Mouse (Mus musculus): Measurements from ENCODE around the gene Sdhaf2.
"Not testable (repeated sequence)": the region's sequence is repeated elsewhere in the genome, so short reads cannot be mapped to it uniquely, and the experiment has no call there.

The Sdhaf2 gene

GRCm38 (mm10) chr19:10525910-10526309 lies at the start of gene Sdhaf2:
TSS of gene Sdhaf2 (minus strand) at chr19:10526142.
- DNase-seq (ENCODE audit: low spot score) = peak; percentile 53

DNA sequence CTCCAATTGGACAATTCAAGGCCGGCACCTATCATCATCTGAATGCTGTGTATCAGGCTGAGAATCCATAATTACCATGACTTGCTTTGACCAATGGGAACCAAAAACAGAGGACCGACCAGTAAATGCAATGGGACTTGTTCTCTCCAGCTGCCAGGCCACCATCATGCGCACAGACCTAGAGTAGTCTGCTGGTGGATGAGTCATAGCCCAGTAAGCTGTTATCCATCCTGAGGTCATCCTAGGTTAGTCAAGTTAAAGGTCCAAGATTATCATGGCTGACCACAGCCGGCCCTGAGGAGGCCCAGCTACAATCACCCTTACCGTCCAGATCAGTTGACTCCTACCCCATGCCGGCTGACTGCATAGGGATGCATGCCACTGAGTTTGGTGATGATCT lies 43.7 kb upstream of the Sdhaf2 start:
- DNase-seq (ENCODE audit: low spot score) = no peak

GRCm38 (mm10) chr19:10565217-10565616 lies 39.3 kb upstream of the Sdhaf2 start:
- DNase-seq (ENCODE audit: low spot score) = no peak

DNA sequence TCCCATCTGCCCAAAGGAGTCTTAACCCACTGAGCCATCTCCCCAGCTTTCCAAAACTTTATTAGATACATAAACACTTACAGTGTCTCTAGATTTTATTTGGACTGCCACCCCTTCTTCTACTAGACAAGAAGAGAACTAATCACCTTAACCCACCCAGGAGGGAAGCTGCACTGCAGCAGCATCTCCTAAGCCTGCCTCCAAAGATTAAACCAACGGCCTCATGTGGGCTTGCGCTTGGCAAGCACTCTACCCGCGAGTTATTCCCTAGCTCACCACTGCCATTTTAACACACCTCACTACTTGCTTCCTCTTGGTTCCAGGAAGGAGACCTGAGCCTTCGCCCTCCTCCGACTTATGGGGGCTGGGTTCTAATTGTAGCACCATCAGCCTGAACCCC lies 38.3 kb upstream of the Sdhaf2 start:
- DNase-seq (ENCODE audit: low spot score) = no peak

GRCm38 (mm10) chr19:10562351-10562750 lies 36.4 kb upstream of the Sdhaf2 start:
- DNase-seq (ENCODE audit: low spot score) = no peak

DNA sequence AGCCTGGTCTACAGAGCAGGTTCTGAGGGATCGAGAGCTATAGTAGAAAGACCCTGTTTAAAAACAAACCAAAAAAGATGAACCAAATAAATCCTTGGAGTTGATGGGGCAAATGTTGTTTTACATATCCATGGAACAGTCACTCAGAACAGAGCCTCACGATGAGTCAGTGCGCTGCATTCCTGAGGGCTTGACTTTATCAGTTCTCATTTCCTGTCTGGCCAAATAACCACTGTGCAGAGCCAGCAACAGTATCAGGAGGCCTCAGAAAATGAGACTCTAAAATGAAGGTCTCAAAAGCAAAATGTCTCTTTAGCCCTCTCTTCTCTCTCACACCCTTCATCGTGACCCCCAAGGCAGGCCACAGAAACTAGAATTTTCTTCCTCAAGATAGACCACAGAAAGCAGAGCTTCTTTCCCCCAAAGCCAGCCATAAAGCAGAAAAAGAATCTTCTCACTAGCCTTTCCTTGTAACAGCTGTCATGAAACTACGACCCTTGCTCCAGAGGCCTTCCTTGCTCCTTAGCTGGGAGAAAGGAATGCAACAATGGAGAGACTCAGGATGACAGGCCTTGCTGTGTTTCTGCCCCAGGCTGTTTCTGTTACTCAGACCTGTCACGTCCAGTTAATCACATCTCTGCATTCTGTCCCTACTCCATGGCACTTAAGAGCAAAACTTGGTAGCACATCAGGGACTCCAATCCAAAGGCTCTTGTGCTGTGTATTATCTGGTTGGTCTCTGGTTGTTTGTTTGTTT lies 35.8 kb upstream of the Sdhaf2 start:
- DNase-seq (ENCODE audit: low spot score) = no peak

DNA sequence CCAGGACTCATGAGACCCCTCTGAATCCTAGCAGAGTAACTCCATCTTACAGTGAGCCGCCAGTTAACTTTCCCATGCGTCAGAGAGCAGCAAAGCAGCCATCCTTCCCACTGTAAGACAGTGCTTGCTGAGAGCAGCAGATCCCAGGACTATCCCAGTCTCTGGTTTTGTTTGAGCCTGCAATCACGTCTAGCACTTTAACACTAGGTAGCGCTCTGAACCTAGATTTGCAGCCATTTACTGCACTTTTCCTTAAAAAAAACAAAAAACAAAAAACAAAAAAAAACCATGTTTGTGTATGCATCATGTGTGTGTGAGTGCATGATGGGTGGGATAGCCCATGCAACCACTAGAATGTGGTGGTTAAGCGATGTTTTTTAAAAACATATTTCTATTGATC lies 34.2 kb upstream of the Sdhaf2 start:
- no peak for DNase-seq (ENCODE audit: low spot score)

DNA sequence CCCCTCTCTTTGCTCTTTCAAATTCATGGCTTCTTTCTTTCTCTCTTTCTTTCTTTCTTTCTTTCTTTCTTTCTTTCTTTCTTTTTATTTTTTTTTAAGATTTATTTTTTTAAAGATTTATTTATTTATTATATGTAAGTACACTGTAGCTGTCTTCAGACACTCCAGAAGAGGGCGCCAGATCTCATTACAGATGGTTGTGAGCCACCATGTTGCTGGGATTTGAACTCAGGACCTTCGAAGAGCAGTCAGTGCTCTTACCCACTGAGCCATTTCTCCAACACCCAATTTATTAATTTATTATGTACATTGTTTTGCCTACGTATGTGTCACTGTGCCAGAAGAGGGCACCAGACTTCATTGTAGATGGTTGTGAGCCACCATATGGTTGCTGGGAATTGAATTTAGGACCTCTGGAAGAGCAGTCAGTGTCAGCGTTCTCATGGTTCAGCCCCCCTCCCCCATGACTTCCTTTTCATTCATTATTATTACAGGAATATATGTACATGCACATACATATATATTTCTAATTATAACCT lies 32.0 kb upstream of the Sdhaf2 start:
- DNase-seq (ENCODE audit: low spot score) = not testable (repeated sequence)

DNA sequence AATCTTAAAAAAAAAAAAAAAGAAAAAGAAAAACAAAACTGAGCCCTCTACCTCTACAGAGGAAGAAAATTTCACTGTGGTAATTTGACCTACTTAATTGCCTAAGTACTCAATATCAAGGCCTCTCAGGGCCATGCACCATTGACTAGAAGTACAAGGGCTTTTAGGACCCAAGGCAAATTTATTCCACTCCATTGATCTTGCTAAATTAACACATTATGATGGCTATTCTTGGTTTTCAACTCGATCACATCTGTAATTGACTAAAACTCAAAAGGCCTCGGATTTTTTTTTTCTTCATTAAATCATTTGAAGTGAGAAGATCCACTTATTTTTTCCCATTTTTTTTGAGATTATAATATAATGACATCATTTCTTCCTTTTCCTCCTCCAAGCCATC lies 31.5 kb upstream of the Sdhaf2 start:
- no peak for DNase-seq (ENCODE audit: low spot score)

DNA sequence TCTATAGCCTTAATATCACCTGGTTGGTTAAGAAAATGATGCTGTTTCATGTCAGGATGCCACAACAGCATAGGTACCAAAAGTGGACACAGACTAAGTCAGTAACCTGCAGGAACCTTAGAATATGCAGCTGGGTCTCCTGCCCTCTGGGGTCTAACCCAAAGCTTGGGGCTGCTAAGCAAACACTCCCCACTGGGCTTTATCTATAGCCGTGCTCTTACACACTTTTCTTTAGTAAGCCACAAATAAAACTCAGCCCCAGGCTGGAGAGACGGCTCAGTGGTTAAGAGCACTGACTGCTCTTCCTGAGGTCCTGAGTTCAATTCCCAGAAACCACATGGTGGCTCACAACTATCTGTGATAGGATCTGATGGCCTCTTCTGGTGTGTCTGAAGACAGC lies 31.1 kb upstream of the Sdhaf2 start:
- no peak for DNase-seq (ENCODE audit: low spot score)

DNA sequence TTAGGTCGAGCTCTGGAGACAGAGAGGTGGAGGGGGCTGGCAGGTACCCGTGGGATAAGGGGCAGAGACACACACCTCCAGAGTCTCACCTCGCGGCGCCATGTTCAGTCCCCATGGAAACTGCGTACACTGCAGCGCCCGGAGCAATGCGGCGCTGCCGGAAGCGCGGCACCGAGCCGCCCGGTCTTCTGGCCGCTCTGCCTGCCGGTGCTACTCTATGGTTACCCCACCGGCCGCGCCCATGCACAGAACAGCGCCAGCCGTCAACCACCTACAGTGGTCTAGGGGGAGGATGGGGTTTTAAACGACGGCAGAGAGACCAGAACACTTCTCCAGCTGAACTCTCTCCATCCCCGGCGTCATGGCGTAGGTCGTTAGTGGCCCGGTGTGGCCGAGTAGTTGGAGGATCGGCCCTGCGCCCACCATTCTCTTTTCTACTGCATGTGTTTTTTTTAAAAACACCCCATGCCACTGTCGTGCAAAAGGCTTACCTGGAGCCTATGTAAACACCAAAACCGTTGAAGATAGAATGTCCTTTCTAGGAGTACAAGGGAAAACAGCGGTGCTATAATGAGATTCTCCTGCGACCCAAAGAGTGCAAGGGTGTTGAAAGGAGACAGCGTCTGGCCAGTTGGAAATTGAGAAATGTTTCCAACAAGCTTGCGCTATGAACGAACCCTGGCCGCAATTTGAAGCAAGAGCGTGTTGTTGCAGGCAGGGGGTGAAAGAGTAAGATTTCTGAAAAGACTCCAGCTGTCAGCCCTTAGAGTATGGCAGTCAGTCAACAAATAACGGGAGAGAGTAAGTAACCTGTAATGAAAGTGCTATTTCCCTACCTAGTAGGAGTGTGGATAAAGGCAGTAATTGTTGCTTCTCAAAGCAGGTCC lies 29.9 kb upstream of the Sdhaf2 start, which contains the start of gene Tmem216:
Gene Tmem216 (minus strand): TSS at position 615 of the 887 bp plus-strand sequence.
- DNase-seq (ENCODE audit: low spot score) = peak; percentile 85

GRCm38 (mm10) chr19:10539454-10539853 lies 13.5 kb upstream of the Sdhaf2 start:
- DNase-seq (ENCODE audit: low spot score) = no peak

DNA sequence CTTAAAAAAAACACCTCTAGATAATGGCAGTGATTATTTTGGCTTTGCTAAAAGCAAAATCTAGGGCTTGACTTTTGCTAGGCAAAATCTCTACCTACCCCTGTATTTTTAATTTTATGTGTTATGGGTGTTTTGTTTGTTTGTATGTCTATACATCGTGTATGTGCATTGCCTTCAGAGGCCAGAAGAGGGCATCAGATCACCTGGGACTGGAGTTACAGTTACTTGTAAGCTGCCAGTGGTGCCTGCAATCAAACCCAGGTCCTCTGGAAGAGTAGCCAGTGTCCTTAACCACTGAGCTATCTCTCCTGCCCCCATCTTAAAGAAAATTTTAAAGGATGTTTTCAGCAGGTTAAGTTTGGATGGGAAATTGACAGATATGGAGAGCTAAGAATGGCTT lies 4.1 kb upstream of the Sdhaf2 start:
- no peak for DNase-seq (ENCODE audit: low spot score)

DNA sequence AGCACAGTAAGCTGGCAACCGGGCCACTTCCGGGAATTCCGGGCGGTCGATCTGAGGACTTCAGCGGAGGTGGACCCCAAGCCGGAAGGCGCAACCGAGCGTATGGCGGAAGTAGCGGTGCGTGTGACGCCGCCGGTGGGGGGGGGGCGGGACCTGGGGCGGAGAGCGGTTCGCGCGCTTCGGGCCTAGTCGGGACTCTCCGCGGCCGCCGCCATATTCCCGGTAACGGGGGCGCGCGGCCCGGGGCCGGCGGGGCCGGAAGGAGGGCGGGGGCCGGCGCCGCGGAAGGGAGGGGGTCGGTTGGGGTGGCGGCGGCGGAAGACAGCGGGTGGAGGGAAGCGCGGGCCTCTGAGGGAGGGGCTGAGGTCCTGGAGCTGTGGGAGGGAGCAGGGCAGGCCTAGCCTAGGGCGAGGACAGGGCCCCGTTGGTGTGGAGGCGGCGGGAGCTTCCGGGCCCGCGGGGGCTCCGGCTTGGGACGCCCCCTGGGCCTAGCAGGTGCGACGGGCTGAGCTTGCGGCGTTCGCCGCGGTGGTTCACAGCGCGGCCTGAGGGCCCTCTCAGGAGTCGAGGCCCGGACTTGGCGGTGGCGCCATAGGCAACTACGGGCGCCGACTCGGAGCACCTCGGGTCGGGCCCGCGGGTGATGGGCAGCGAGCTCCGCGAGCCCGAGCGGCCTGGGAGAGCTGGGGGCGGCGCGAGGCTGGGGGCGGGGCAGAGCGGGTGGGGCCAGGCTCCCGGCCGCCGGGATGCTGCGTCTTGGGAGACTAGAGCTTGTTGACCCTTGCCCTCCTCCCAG lies 638 bp downstream of the Sdhaf2 start, which contains the start of gene Cpsf7:
Gene Cpsf7 (plus strand): TSS at position 161 of the 796 bp plus-strand sequence.
- peak; percentile 93 for DNase-seq (ENCODE audit: low spot score)

DNA sequence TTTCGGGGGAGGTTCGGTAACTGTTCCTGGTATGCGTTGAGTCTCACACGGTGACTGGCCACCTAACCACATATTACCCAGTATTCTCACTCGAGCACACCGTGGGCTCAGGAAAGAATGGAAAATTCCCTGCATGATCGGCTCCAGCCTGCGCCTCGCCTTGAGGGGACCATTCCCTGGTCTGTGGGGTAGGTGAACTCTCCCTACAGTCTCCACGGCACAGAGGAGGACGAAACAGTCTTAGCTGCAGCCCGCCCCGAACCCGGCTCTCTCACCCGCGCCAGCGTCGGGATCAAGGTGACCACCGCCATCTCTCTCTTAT lies 1.2 kb downstream of the Sdhaf2 start:
- no peak for DNase-seq (ENCODE audit: low spot score)

GRCm38 (mm10) chr19:10523483-10524080 lies 2.4 kb downstream of the Sdhaf2 start:
- DNase-seq (ENCODE audit: low spot score) = no peak

DNA sequence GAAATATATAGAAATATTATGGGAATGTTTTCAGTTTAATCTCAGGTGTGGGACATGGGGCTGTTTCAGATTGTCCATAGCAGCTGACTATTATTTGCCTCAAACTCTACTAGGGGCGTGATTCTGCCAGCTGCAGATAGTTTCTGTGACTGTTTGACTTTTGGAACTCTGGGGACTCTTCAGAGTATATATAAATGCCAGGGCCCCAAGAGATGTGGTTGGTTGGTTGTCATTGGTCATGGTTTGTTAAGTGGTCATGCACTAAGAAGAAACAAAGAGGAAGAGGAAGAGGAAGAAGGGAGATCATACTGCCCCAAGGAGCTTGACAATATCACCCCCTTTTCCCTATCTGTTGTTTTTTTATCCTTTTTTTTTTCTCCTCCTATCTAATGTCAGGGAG lies 4.0 kb downstream of the Sdhaf2 start:
- DNase-seq (ENCODE audit: low spot score) = no peak

- DNase-seq (ENCODE audit: low spot score) = no peak
These were observed 5.6 kb downstream of the Sdhaf2 start for GRCm38 (mm10) chr19:10520355-10520754.

DNA sequence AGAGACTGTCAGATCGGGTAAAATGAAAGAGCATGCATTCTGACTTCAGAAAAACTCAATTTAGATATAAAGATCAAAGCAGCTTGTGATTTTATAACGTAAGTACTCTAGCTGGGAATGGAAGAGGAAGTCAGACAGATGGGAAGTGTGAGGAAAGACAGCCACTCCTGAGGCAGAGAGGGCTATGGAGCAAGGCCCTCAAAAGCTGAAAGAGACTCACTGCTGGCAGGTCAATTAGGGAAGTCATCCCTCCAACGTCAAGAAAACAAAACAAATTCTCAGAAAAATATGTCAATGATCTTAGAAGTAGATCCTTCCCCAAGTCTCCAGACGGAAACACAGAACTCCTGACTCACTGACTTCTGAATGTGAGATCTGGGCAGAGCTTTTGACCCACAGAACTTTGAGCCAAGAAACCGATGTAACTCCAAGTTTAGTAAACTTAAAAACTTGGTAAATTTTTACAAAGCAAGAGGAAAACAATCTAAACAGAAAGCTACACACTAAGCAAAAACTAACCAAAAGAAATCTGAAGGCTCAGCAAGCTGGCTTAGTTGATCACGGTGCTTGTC lies 15.1 kb downstream of the Sdhaf2 start:
- no peak for DNase-seq (ENCODE audit: low spot score)

GRCm38 (mm10) chr19:10502571-10502970 lies 23.4 kb downstream of the Sdhaf2 start:
- no peak for DNase-seq (ENCODE audit: low spot score)

GRCm38 (mm10) chr19:10500581-10500980 lies 25.4 kb downstream of the Sdhaf2 start:
- no peak for DNase-seq (ENCODE audit: low spot score)

All from testis, postnatal 10 days (tissue).